Mouse (Mus musculus) midbrain, embryonic 16.5 days (tissue): ENCODE measurements around the gene Kcnh6. TPM values are rescaled to one million over a fixed set of nuclear protein-coding genes. Genes with fewer than 3 reads are reported as not detected.

Experiments
- ATAC-seq: fragments of 200-750 bp; cut with Nextera tagmentation; 2 replicates; pipeline ENCODE4 v1.8.0; 2017; ENCODE audit warnings: moderate TSS enrichment
- H3K27ac ChIP-seq: fragments of 300-500 bp; sonication (generic); 2 replicates; pipeline ENCODE4 v1.5.1; 2014; ENCODE audit warnings: mild to moderate bottlenecking, low read length, mixed read lengths
- H3K27me3 ChIP-seq: fragments of 300-500 bp; sonication (generic); 2 replicates; pipeline ENCODE4 v1.6.1; 2014; ENCODE audit warnings: low read depth, low read length, mixed read lengths; ENCODE audit not compliant: control insufficient read depth, insufficient read depth
- H3K36me3 ChIP-seq: fragments of 300-500 bp; sonication (generic); 2 replicates; pipeline ENCODE4 v1.6.1; 2014; ENCODE audit warnings: mild to moderate bottlenecking, low read length, moderate library complexity, mixed read lengths; ENCODE audit not compliant: control insufficient read depth, insufficient read depth
- H3K4me1 ChIP-seq: fragments of 300-500 bp; sonication (generic); 2 replicates; pipeline ENCODE4 v1.6.1; 2014; ENCODE audit warnings: mild to moderate bottlenecking, low read length, mixed read lengths; ENCODE audit not compliant: control insufficient read depth, insufficient read depth
- H3K4me2 ChIP-seq: fragments of 300-500 bp; sonication (generic); 2 replicates; pipeline ENCODE4 v1.6.1; 2014; ENCODE audit warnings: mild to moderate bottlenecking, low read length, mixed read lengths
- H3K4me3 ChIP-seq: fragments of 300-500 bp; sonication (generic); 2 replicates; pipeline ENCODE4 v1.5.1; 2014; ENCODE audit warnings: low read depth, mild to moderate bottlenecking, low read length, moderate library complexity, mixed read lengths
- H3K9ac ChIP-seq: fragments of 300-500 bp; sonication (generic); 2 replicates; pipeline ENCODE4 v1.6.1; 2014; ENCODE audit warnings: low read depth, low read length, mixed read lengths
- H3K9me3 ChIP-seq: fragments of 300-500 bp; sonication (generic); replicated peaks from 2 replicates; pipeline ENCODE4 v1.6.1; 2014; ENCODE audit warnings: mild to moderate bottlenecking, low read length, mixed read lengths; ENCODE audit not compliant: control insufficient read depth, poor library complexity, severe bottlenecking
- WGBS: fragments of 180-500 bp; shearing (Covaris S2); extraction: QIAGEN DNeasy Blood & Tissue Kit; methylation state at CpG from one replicate; pipeline ENCODE4 v1.1.7; 2014; 5-methylcytosine and 5-hydroxymethylcytosine counted together
- polyA plus RNA-seq: library from polyadenylated mRNA; unstranded; fragments of >200 nt; fragmentation: Nextera tagmentation; extraction: Ambion mirVana; gene quantifications from 2 replicates; pipeline ENCODE4 v1.2.1, GENCODE M21; 2015

Kcnh6 gene
- polyA plus RNA-seq, 1 experiment from 2014 or later: 2.2 TPM

GRCm38 (mm10) chr11:106045780-106046179, 37.9 kb downstream of the Kcnh6 start:
- no peak overlapping the region for H3K27ac ChIP-seq
- H3K36me3 ChIP-seq: peaks cover 14% of the 10 kb centered on the region; the same call in 1 of the 2 replicates
- no peak overlapping the region for H3K4me2 ChIP-seq
- WGBS: 91% methylated on average over 3 of the region's 3 CpGs
- ATAC-seq: no peak
- no peak overlapping the region for H3K4me3 ChIP-seq
- H3K4me1 ChIP-seq: no peaks in the 10 kb centered on the region
- no peaks in the 10 kb centered on the region for H3K27me3 ChIP-seq
- H3K9ac ChIP-seq: no peak overlapping the region
- no peaks in the 10 kb centered on the region for H3K9me3 ChIP-seq

DNA sequence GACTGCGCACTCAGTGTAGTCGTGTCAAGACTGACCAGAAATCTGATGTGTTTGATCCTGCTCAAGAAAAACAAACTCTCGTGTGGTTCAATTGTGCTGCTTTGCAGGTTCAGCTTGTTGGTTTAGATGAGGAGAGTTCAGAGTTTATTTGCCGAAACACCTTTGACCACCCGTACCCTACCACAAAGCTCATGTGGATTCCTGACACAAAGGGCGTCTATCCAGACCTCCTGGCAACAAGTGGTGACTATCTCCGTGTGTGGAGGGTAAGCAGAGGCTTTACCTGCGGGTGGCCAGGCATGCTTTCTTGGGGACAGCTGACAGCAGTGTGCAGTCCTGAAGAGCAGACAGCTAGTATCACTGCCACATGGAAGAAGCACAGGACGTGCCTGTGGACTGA, 38.7 kb downstream of the Kcnh6 start:
- no peak overlapping the region for H3K9ac ChIP-seq
- no peak overlapping the region for H3K4me2 ChIP-seq
- H3K27me3 ChIP-seq: no peaks in the 10 kb centered on the region
- no peak overlapping the region for H3K27ac ChIP-seq
- H3K4me1 ChIP-seq: no peaks in the 10 kb centered on the region
- H3K36me3 ChIP-seq: peaks cover 22% of the 10 kb centered on the region
- WGBS: 87% methylated on average over 9 of the region's 9 CpGs
- no peak for ATAC-seq
- H3K4me3 ChIP-seq: no peak overlapping the region
- H3K9me3 ChIP-seq: no peaks in the 10 kb centered on the region

DNA sequence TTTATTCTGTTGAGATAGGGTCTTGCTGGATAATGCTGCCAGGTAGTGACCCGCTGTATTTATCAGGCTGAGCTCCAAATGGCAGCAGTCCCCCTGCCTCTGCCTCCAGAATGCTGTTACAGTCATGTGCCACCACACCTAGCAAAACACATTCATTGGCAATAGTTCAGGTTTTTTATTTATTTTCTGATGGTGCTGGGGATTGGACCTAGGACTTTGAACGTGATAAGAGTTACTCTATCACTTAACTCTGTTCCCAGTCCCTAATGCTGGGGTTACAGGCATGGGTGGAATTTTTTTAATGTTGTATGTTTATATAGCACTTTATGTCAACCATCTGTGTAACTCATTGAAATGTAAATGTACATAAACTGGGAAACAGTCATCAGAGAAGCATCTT, 46.0 kb downstream of the Kcnh6 start:
- WGBS: 92% methylated on average over 2 of the region's 2 CpGs
- no peaks in the 10 kb centered on the region for H3K9me3 ChIP-seq
- peaks cover 66% of the 10 kb centered on the region for H3K36me3 ChIP-seq
- no peaks in the 10 kb centered on the region for H3K27me3 ChIP-seq
- no peaks in the 10 kb centered on the region for H3K4me1 ChIP-seq
- no peak overlapping the region for H3K27ac ChIP-seq
- H3K9ac ChIP-seq: no peak overlapping the region
- no peak for ATAC-seq
- no peak overlapping the region for H3K4me3 ChIP-seq
- H3K4me2 ChIP-seq: no peak overlapping the region

DNA sequence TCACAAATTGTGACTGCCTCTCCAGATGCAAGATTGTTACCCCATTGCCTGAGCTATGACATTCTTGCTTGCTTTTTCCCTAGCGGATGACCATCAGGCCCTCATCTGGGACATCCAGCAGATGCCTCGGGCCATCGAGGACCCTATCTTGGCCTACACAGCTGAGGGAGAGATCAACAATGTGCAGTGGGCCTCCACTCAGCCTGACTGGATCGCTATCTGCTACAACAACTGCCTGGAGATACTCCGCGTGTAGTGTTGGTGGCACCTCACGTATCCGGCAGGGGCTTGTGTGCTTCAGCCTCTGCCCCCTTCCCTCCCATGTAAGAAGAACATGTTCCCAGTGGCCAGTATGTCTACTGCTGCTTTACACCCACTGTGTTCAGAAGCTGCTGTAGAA, 46.7 kb downstream of the Kcnh6 start:
- 96% methylated on average over 8 of the region's 8 CpGs for whole genome bisulfite sequencing
- Histone ChIP-seq H3K27me3 (no peaks in the 10 kb centered on the region), H3K4me3 (no peak overlapping the region), H3K36me3 (peaks cover 63% of the 10 kb centered on the region), H3K9me3 (no peaks in the 10 kb centered on the region), H3K9ac (no peak overlapping the region), H3K27ac (no peak overlapping the region), H3K4me2 (no peak overlapping the region), H3K4me1 (no peaks in the 10 kb centered on the region)
- no peak for ATAC-seq

DNA sequence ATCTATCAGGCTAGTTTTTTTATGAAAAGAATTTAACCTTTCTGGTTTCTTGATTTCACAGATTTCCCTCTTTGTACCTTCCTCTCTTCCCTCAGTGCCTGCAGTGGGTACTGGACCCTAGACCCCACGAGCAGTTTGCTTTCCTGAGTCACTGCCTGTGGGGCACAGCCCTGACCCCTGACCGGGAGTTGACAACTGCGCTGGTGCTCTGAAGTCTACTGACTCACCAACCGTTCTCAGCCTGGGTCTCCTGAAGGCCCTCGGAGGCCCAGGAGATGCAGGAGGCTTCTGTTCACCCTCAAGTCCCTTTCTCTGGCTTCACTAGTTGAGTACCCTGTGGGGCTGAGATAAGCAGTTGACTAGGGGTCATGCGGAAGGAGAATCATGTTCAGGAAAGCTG, 47.4 kb downstream of the Kcnh6 start:
- H3K36me3 ChIP-seq: peaks cover 63% of the 10 kb centered on the region
- ATAC-seq: no peak
- no peak overlapping the region for H3K4me2 ChIP-seq
- WGBS: 90% methylated on average over 6 of the region's 6 CpGs
- H3K27ac ChIP-seq: no peak overlapping the region
- H3K9ac ChIP-seq: no peak overlapping the region
- H3K27me3 ChIP-seq: no peaks in the 10 kb centered on the region
- H3K4me3 ChIP-seq: no peak overlapping the region
- no peaks in the 10 kb centered on the region for H3K9me3 ChIP-seq
- H3K4me1 ChIP-seq: no peaks in the 10 kb centered on the region

DNA sequence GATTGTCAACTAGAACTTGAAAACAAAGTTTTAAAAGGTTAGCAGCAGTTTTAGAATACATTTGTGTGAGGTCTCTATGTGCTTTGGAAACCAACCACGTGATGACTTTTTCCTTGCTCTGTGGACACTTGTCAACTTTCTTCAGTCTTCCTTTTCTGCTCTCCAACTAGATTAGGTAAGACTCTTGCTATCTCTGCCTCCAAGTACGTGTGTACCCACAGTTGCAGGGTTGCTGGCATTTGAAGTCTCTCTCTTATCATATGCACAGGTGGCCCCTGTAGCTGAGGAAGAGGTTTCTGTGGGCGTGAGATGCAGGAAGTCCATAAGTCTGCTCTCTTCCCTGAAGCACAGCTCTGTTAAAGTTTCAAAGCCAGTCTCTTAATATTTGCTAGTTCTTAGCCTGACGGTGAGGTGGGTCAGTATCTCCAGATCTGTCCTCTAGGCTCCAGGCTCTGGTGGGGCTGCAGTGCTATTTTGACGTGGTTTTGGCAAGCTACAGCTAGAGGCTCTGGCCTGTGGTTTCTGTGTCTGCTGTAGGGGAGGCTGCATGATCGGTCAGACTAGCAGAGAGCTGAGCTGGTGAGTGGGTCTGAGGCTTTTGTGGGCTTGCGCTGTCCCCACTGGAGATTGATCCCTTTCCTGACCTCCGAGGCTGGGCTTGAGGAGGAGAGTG, 49.0 kb downstream of the Kcnh6 start:
- Histone ChIP-seq H3K4me2 (no peak overlapping the region), H3K36me3 (peaks cover 50% of the 10 kb centered on the region), H3K9me3 (no peaks in the 10 kb centered on the region), H3K4me3 (no peak overlapping the region), H3K9ac (no peak overlapping the region), H3K27me3 (no peaks in the 10 kb centered on the region), H3K4me1 (no peaks in the 10 kb centered on the region), H3K27ac (no peak overlapping the region)
- WGBS: 98% methylated on average over 8 of the region's 8 CpGs
- ATAC-seq: no peak

- Histone ChIP-seq H3K4me1 (no peaks in the 10 kb centered on the region), H3K27me3 (no peaks in the 10 kb centered on the region), H3K27ac (no peak overlapping the region), H3K9me3 (no peaks in the 10 kb centered on the region), H3K4me2 (no peak overlapping the region), H3K36me3 (peaks cover 48% of the 10 kb centered on the region), H3K9ac (no peak overlapping the region), H3K4me3 (no peak overlapping the region)
- WGBS: 89% methylated on average over 8 of the region's 8 CpGs
- ATAC-seq: no peak
Measured at GRCm38 (mm10) chr11:106058020-106058419, 50.1 kb downstream of the Kcnh6 start.

DNA sequence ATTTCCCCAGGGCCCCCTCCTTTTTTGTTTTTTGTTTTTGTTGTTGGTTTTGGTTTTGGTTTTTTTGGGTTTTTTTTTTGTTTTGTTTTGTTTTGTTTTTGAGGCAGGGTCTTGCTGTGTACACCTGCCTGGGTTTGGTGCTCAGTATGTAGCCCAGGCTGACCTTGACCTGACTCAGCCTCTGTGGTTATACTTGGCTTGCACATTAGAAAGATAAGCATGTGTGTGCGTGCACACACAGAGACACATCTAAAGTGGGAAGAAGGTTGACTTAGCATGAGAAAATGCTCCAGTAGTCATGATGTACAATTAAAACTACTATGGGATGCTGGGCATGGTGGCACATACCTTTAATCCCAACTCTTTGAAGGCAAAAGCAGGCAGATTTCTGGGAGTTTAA, 52.6 kb downstream of the Kcnh6 start:
- no peak overlapping the region for H3K4me3 ChIP-seq
- WGBS: 91% methylated on average over 1 of the region's 1 CpGs
- H3K4me2 ChIP-seq: no peak overlapping the region
- no peak overlapping the region for H3K9ac ChIP-seq
- H3K27ac ChIP-seq: no peak overlapping the region
- ATAC-seq: no peak
- H3K9me3 ChIP-seq: no peaks in the 10 kb centered on the region
- no peaks in the 10 kb centered on the region for H3K27me3 ChIP-seq
- 0 out of 2 replicates have a peak, but pooled peaks cover 2% of the 10 kb centered on the region for H3K4me1 ChIP-seq
- peaks cover 26% of the 10 kb centered on the region for H3K36me3 ChIP-seq

- H3K27me3 ChIP-seq: no peaks in the 10 kb centered on the region
- 85% methylated on average over 1 of the region's 1 CpGs for WGBS
Measured at GRCm38 (mm10) chr11:106061311-106061710, 53.4 kb downstream of the Kcnh6 start.

More at GRCm38 (mm10) chr11:106061311-106061710, 53.4 kb downstream of the Kcnh6 start:
- H3K9ac ChIP-seq: no peak overlapping the region
- no peak for ATAC-seq
- no peak overlapping the region for H3K4me3 ChIP-seq
- peaks cover 18% of the 10 kb centered on the region for H3K36me3 ChIP-seq
- 0 out of 2 replicates have a peak, but pooled peaks cover 2% of the 10 kb centered on the region for H3K4me1 ChIP-seq
- no peak overlapping the region for H3K4me2 ChIP-seq
- H3K9me3 ChIP-seq: no peaks in the 10 kb centered on the region
- no peak overlapping the region for H3K27ac ChIP-seq
